Mouse (Mus musculus): Measurements from ENCODE around the gene Vmn1r61. TPM values are rescaled to one million over a fixed set of nuclear protein-coding genes. Genes with fewer than 3 reads are reported as not detected.

The Vmn1r61 gene
- not detected in 2 replicates for polyA plus RNA-seq (2016; fragmentation: Nextera tagmentation; extraction: Ambion mirVana)

DNA sequence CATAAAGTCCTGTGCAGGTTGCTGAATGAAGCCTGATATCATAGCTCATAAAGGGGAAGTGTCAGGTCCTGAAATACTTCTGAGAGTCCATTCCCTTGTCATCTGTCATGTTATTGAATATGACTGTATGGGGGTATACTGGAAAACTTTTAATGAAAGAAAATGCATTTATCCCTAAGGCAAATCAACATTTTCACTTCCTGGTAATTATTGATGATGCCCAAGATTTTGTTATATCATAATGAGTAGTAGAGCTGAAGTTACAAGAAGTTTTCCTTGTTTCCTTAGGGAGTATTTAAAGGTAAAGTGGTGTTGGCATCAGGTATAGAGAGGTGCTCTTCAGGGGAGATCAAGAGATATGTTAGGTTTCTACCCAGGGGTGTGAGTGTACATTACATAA, at the start of gene Vmn1r61:
Gene Vmn1r61, minus strand, starts transcription at position 101 of the 400 bp plus-strand sequence.
- no peaks in the 10 kb centered on the region for H3K27me3 ChIP-seq (replicated peaks; ENCODE audit: low read depth, poor library complexity, severe bottlenecking)
- no peak within 1 kb of the TSS for H3K27ac ChIP-seq (replicated peaks)
- DNase-seq (ENCODE audit: low spot score), result no peak
- no peaks in the 10 kb centered on the region for H3K36me3 ChIP-seq (replicated peaks)
- no peaks in the 10 kb centered on the region for H3K4me1 ChIP-seq
- peaks cover 25% of the 10 kb centered on the region; the same call in 1 of the 2 replicates for H3K9me3 ChIP-seq
- H3K4me3 ChIP-seq, result no peak within 1 kb of the TSS

Other genes starting within 250 kb of the Vmn1r61 start
- gene Vmn1r58, start 199.9 kb downstream of the Vmn1r61 start, polyA plus RNA-seq (2016; fragmentation: Nextera tagmentation; extraction: Ambion mirVana), result not detected in 2 replicates
- gene Vmn1r59, start 156.5 kb downstream of the Vmn1r61 start, polyA plus RNA-seq (2016; fragmentation: Nextera tagmentation; extraction: Ambion mirVana), result not detected in 2 replicates
- gene Vmn2r28, start 119.3 kb downstream of the Vmn1r61 start, polyA plus RNA-seq (2016; fragmentation: Nextera tagmentation; extraction: Ambion mirVana), result not detected in 2 replicates
- gene Vmn1r60, start 66.0 kb downstream of the Vmn1r61 start, polyA plus RNA-seq (2016; fragmentation: Nextera tagmentation; extraction: Ambion mirVana), result not detected in 2 replicates
- not detected in 2 replicates for gene Vmn1r62, start 60.3 kb upstream of the Vmn1r61 start, polyA plus RNA-seq (2016; fragmentation: Nextera tagmentation; extraction: Ambion mirVana)
- not detected in 2 replicates for gene Vmn1r63, start 192.2 kb upstream of the Vmn1r61 start, polyA plus RNA-seq (2016; fragmentation: Nextera tagmentation; extraction: Ambion mirVana)

Data from embryonic facial prominence, embryonic 10.5 days (tissue).